Mouse (Mus musculus) stomach, embryonic 14.5 days (tissue): Measurements from ENCODE around the gene 6430571L13Rik. TPM values are rescaled to one million over a fixed set of nuclear protein-coding genes. Genes with fewer than 3 reads are reported as not detected.
A peak's percentile ranks its signal among the peaks of the same experiment; 100 is the strongest.

Experiments used
- ATAC-seq: fragments of 200-750 bp; cut with Nextera tagmentation; 2 replicates; pipeline ENCODE4 v1.8.0; 2017; ENCODE audit warnings: low read depth, moderate TSS enrichment; ENCODE audit not compliant: insufficient number of reproducible peaks, insufficient read depth, low FRiP score
- H3K27ac ChIP-seq: fragments of 300-500 bp; sonication (generic); 2 replicates; pipeline ENCODE4 v1.5.1; 2014; ENCODE audit warnings: mild to moderate bottlenecking, low read length, moderate library complexity, mixed read lengths
- H3K27me3 ChIP-seq: fragments of 300-500 bp; sonication (generic); 2 replicates; pipeline ENCODE4 v1.6.1; 2014; ENCODE audit warnings: low read length, control low read depth, mixed read lengths; ENCODE audit not compliant: control insufficient read depth, insufficient read depth
- H3K36me3 ChIP-seq: fragments of 300-500 bp; sonication (generic); 2 replicates; pipeline ENCODE4 v1.6.1; 2014; ENCODE audit warnings: mild to moderate bottlenecking, control low read depth, low read length, moderate library complexity, mixed read lengths; ENCODE audit not compliant: control insufficient read depth, insufficient read depth
- H3K4me1 ChIP-seq: fragments of 300-500 bp; sonication (generic); 2 replicates; pipeline ENCODE4 v1.6.1; 2014; ENCODE audit warnings: low read length, control low read depth, mixed read lengths; ENCODE audit not compliant: control insufficient read depth, insufficient read depth
- H3K4me2 ChIP-seq: fragments of 300-500 bp; sonication (generic); replicated peaks from 2 replicates; pipeline ENCODE4 v1.6.1; 2014; ENCODE audit warnings: low read depth, low read length, control low read depth
- H3K4me3 ChIP-seq: fragments of 300-500 bp; sonication (generic); 2 replicates; pipeline ENCODE4 v1.5.1; 2014; ENCODE audit warnings: low read depth, low read length, control low read depth
- H3K9ac ChIP-seq: fragments of 300-500 bp; sonication (generic); replicated peaks from 2 replicates; pipeline ENCODE4 v1.6.1; 2014; ENCODE audit warnings: low read depth, mild to moderate bottlenecking, control low read depth, low read length, moderate library complexity, mixed read lengths
- H3K9me3 ChIP-seq: fragments of 300-500 bp; sonication (generic); 2 replicates; pipeline ENCODE4 v1.6.1; 2016; ENCODE audit warnings: low read depth, low read length, control low read depth; ENCODE audit not compliant: control insufficient read depth
- WGBS: fragments of 180-500 bp; shearing (Covaris S2); extraction: QIAGEN DNeasy Blood & Tissue Kit; methylation state at CpG from one replicate; pipeline ENCODE4 v1.1.7; 2014; 5-methylcytosine and 5-hydroxymethylcytosine counted together
- polyA plus RNA-seq: library from polyadenylated mRNA; unstranded; fragments of >200 nt; fragmentation: Nextera tagmentation; extraction: Ambion mirVana; gene quantifications from 2 replicates; pipeline ENCODE4 v1.2.1, GENCODE M21; 2014

Gene 6430571L13Rik
- polyA plus RNA-seq, 1 experiment from 2014 or later = 0.19 TPM

GRCm38 (mm10) chr9:107388263-107388662, 47.9 kb downstream of the 6430571L13Rik start:
- peaks cover 5% of the 10 kb centered on the region; the same call in 1 of the 2 replicates for H3K27me3 ChIP-seq
- WGBS = 53% methylated on average over 2 of the region's 2 CpGs
- ATAC-seq = no peak
- H3K9me3 ChIP-seq = no peaks in the 10 kb centered on the region
- peaks cover 4% of the 10 kb centered on the region; the same call in 1 of the 2 replicates for H3K4me1 ChIP-seq
- no peak overlapping the region for H3K4me3 ChIP-seq
- no peak overlapping the region for H3K4me2 ChIP-seq
- no peak overlapping the region for H3K9ac ChIP-seq
- H3K27ac ChIP-seq = no peak overlapping the region
- no peaks in the 10 kb centered on the region for H3K36me3 ChIP-seq

DNA sequence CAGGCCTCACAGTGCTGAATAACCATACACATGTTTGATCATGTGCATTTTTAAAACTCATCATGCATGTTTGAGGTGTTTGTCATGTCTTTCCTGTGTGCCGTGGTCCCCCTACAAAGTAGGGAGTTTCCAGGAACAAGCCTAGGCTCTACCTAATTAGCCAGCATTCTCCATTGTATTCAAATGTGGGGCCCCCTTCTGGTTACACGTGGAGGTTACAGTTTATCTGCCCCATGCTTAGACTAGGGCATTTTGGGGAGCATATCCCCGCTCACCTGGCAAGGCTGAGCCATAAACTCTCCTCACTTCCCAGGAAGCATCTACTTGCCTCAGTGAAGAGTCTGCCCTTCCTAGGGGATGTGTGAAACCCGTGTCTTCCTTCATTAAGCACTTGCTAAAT, 56.0 kb downstream of the 6430571L13Rik start:
- no peak overlapping the region for H3K4me2 ChIP-seq
- 34% methylated on average over 4 of the region's 4 CpGs for WGBS
- no peak overlapping the region for H3K27ac ChIP-seq
- peaks cover 22% of the 10 kb centered on the region for H3K27me3 ChIP-seq
- ATAC-seq = no peak
- peaks cover 7% of the 10 kb centered on the region; the same call in 1 of the 2 replicates for H3K4me1 ChIP-seq
- no peak overlapping the region for H3K9ac ChIP-seq
- H3K9me3 ChIP-seq = no peaks in the 10 kb centered on the region
- H3K36me3 ChIP-seq = no peaks in the 10 kb centered on the region
- H3K4me3 ChIP-seq = no peak overlapping the region

DNA sequence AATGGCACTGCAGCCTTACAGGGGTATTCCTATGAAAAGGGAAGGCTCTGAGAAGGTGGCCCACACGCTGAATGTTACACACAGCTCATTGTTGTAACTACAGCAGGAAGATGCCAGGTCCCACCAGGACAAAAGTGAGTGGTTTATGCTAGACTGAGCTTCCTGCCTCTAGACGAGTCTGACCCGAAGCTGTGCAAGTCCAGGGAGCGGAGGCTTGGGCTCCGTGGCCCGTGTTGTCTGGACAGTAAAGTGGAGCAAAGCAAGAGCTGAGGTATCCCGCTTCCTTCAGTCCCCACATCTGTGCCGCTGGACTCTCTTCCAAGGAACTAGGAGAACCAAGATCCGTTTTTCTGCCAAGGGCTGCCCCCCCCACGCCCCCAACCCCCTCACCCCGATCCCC, 58.6 kb downstream of the 6430571L13Rik start:
- H3K27me3 ChIP-seq = peaks cover 32% of the 10 kb centered on the region
- no peak for ATAC-seq
- H3K4me2 ChIP-seq = peak overlapping the region; percentile 100; the same call in 1 of the 2 replicates
- H3K4me1 ChIP-seq = peaks cover 7% of the 10 kb centered on the region; the same call in 1 of the 2 replicates
- WGBS = 28% methylated on average over 11 of the region's 11 CpGs
- no peaks in the 10 kb centered on the region for H3K9me3 ChIP-seq
- H3K9ac ChIP-seq = no peak overlapping the region
- no peaks in the 10 kb centered on the region for H3K36me3 ChIP-seq
- no peak overlapping the region for H3K4me3 ChIP-seq
- no peak overlapping the region for H3K27ac ChIP-seq

DNA sequence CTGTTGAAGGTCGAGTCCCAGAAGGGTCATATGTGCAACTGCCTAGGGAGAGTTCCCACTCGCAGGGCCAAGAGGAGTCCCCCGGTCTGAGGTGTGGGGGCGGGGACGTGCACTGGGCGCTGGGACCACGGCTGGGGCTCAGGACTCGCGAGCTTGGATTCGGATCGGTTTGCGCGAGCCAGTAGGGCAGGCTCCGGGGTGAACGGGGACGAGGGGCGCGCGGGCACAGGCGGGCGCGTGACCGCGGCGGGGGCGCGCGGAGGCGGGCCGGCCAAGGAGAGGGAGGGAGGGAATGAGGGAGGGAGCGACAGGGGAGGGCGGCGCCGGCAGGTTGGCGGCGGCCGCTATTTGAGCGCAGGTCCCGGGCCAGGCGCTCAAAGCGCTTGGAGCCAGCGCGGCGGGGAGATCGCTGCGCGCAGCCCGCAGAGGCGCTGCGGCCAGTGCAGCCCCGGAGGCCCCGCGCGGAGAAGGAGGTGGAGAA, 59.1 kb downstream of the 6430571L13Rik start, which contains the start of gene Cacna2d2:
Gene Cacna2d2 (plus strand): TSS at position 122 of the 481 bp plus-strand sequence.
- Histone ChIP-seq H3K9me3 (no peaks in the 10 kb centered on the region), H3K4me2 (peak within 1 kb of the TSS; percentile 100), H3K27me3 (peaks cover 32% of the 10 kb centered on the region), H3K4me3 (peak within 1 kb of the TSS; percentile 60), H3K4me1 (peaks cover 7% of the 10 kb centered on the region; the same call in 1 of the 2 replicates), H3K27ac (no peak within 1 kb of the TSS), H3K9ac (0 out of 2 replicates have a peak within 1 kb of the TSS, but pooled peaks have one; percentile 18), H3K36me3 (no peaks in the 10 kb centered on the region)
- 1% methylated on average over 44 of the region's 54 CpGs for WGBS
- peak; percentile 68; the same call in 1 of the 2 replicates for ATAC-seq

- WGBS = under 1% methylated on average over 44 of the region's 45 CpGs
Measured at GRCm38 (mm10) chr9:107400060-107400511, 59.7 kb downstream of the 6430571L13Rik start.

GRCm38 (mm10) chr9:107400666-107401285, 60.4 kb downstream of the 6430571L13Rik start:
- Histone ChIP-seq H3K9me3 (no peaks in the 10 kb centered on the region), H3K27ac (no peak overlapping the region), H3K4me3 (peak overlapping the region; percentile 60; the same call in 1 of the 2 replicates), H3K27me3 (peaks cover 32% of the 10 kb centered on the region), H3K4me2 (peak overlapping the region; percentile 100), H3K4me1 (peaks cover 7% of the 10 kb centered on the region; the same call in 1 of the 2 replicates), H3K9ac (0 out of 2 replicates have a peak overlapping the region, but pooled peaks have one; percentile 18), H3K36me3 (no peaks in the 10 kb centered on the region)
- ATAC-seq = no peak
- 16% methylated on average over 13 of the region's 13 CpGs for WGBS

More at GRCm38 (mm10) chr9:107400060-107400511, 59.7 kb downstream of the 6430571L13Rik start:
- Histone ChIP-seq H3K36me3 (no peaks in the 10 kb centered on the region), H3K4me2 (peak overlapping the region; percentile 100), H3K9ac (0 out of 2 replicates have a peak overlapping the region, but pooled peaks have one; percentile 18), H3K9me3 (no peaks in the 10 kb centered on the region), H3K4me1 (peaks cover 7% of the 10 kb centered on the region; the same call in 1 of the 2 replicates), H3K27me3 (peaks cover 32% of the 10 kb centered on the region), H3K4me3 (peak overlapping the region; percentile 60), H3K27ac (no peak overlapping the region)
- peak; percentile 33; the same call in 1 of the 2 replicates for ATAC-seq

Other genes starting within 250 kb of the 6430571L13Rik start
- 0.88 and 1.6 TPM in 2 replicates for gene Dock3, start 108.7 kb upstream of the 6430571L13Rik start, polyA plus RNA-seq
- 24.8 and 27.8 TPM in 2 replicates for gene Mapkapk3, start 50.7 kb upstream of the 6430571L13Rik start, polyA plus RNA-seq
- 8.0 and 9.5 TPM in 2 replicates for gene Cish, start 44.6 kb upstream of the 6430571L13Rik start, polyA plus RNA-seq
- gene Hemk1, start 2.3 kb upstream of the 6430571L13Rik start, polyA plus RNA-seq = 12.4 and 12.9 TPM in 2 replicates
- 0.43 and 0.70 TPM in 2 replicates for gene Cacna2d2, start 59.0 kb downstream of the 6430571L13Rik start, polyA plus RNA-seq
- 45.9 and 46.6 TPM in 2 replicates for gene Tmem115, start 193.3 kb downstream of the 6430571L13Rik start, polyA plus RNA-seq
- 23.8 and 29.2 TPM in 2 replicates for gene Cyb561d2, start 201.6 kb downstream of the 6430571L13Rik start, polyA plus RNA-seq
- gene Nprl2, start 201.6 kb downstream of the 6430571L13Rik start, polyA plus RNA-seq = 44.7 and 46.0 TPM in 2 replicates
- 0.52 and 0.74 TPM in 2 replicates for gene Zmynd10, start 206.7 kb downstream of the 6430571L13Rik start, polyA plus RNA-seq
- gene Rassf1, start 211.0 kb downstream of the 6430571L13Rik start, polyA plus RNA-seq = 53.6 and 54.1 TPM in 2 replicates
- 36.2 and 40.3 TPM in 2 replicates for gene Tusc2, start 222.7 kb downstream of the 6430571L13Rik start, polyA plus RNA-seq
- gene Hyal2, start 227.3 kb downstream of the 6430571L13Rik start, polyA plus RNA-seq = 119 and 127 TPM in 2 replicates
- gene Hyal1, start 236.3 kb downstream of the 6430571L13Rik start, polyA plus RNA-seq = 10.3 and 12.1 TPM in 2 replicates
- gene Naa80, start 238.3 kb downstream of the 6430571L13Rik start, polyA plus RNA-seq = 17.3 and 19.9 TPM in 2 replicates
- 1.0 and 1.4 TPM in 2 replicates for gene Hyal3, start 240.2 kb downstream of the 6430571L13Rik start, polyA plus RNA-seq
- gene Ifrd2, start 247.0 kb downstream of the 6430571L13Rik start, polyA plus RNA-seq = 54.0 and 61.1 TPM in 2 replicates